Mouse (Mus musculus): ENCODE data around the gene Thoc6. TPM values are rescaled to one million over a fixed set of nuclear protein-coding genes. Genes with fewer than 3 reads are reported as not detected.

Thoc6 gene
- polyA plus RNA-seq, 1 experiment from 2014 or later: 57.0 TPM

GRCm38 (mm10) chr17:23672761-23673160 is 921 bp downstream of the Thoc6 start:
- WGBS: 71% methylated on average over 3 of the region's 3 CpGs
- H3K4me3 ChIP-seq (ENCODE audit: low read depth, low read length): peak overlapping the region; percentile 62; the same call in 1 of the 2 replicates
- H3K4me2 ChIP-seq: peak overlapping the region; percentile 81; the same call in 1 of the 2 replicates
- no peak for DNase-seq (ENCODE audit: low spot score, missing footprints)
- H3K36me3 ChIP-seq (ENCODE audit: control insufficient read depth, insufficient read depth, low read length): no peaks in the 10 kb centered on the region; the same call in 1 of the 2 replicates
- no peak overlapping the region for H3K9ac ChIP-seq (ENCODE audit: low read length)
- H3K27me3 ChIP-seq (ENCODE audit: control insufficient read depth, insufficient read depth, low read length): peaks cover 21% of the 10 kb centered on the region
- peaks cover 21% of the 10 kb centered on the region for H3K4me1 ChIP-seq (ENCODE audit: control insufficient read depth, insufficient read depth, low read length)
- ATAC-seq (ENCODE audit: low FRiP score): no peak
- no peak overlapping the region for H3K27ac ChIP-seq (ENCODE audit: low read depth, low read length)
- no peaks in the 10 kb centered on the region for H3K9me3 ChIP-seq (ENCODE audit: control insufficient read depth, low read length)

DNA sequence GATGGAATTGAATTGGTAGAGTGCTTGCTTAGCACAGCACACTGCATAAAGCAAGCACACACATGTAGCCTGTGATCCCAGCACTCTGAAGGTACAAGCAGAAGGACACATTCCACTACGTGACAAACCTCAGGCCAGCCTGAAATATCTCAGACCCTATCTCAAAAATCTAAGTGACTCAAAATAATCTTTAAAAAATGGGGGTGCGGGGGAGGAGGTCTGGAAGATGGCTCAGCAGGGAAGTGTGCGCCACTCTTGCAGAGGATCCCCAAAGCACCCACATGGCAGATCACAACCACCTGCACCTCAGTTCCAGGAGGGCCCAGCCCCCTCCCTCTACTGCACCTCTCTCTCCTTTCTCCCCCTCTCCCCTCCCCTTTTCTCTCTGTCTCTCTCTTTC is 2.2 kb downstream of the Thoc6 start:
- Histone ChIP-seq H3K4me1 (ENCODE audit: control insufficient read depth, insufficient read depth, low read length) (peaks cover 15% of the 10 kb centered on the region), H3K9me3 (ENCODE audit: control insufficient read depth, low read length) (no peaks in the 10 kb centered on the region), H3K36me3 (ENCODE audit: control insufficient read depth, insufficient read depth, low read length) (no peaks in the 10 kb centered on the region; the same call in 1 of the 2 replicates), H3K4me3 (ENCODE audit: low read depth, low read length) (no peak overlapping the region), H3K4me2 (no peak overlapping the region), H3K9ac (ENCODE audit: low read length) (no peak overlapping the region), H3K27ac (ENCODE audit: low read depth, low read length) (no peak overlapping the region), H3K27me3 (ENCODE audit: control insufficient read depth, insufficient read depth, low read length) (peaks cover 18% of the 10 kb centered on the region)
- no peak for ATAC-seq (ENCODE audit: low FRiP score)
- DNase-seq (ENCODE audit: low spot score, missing footprints): no peak
- WGBS: 88% methylated on average over 3 of the region's 3 CpGs

DNA sequence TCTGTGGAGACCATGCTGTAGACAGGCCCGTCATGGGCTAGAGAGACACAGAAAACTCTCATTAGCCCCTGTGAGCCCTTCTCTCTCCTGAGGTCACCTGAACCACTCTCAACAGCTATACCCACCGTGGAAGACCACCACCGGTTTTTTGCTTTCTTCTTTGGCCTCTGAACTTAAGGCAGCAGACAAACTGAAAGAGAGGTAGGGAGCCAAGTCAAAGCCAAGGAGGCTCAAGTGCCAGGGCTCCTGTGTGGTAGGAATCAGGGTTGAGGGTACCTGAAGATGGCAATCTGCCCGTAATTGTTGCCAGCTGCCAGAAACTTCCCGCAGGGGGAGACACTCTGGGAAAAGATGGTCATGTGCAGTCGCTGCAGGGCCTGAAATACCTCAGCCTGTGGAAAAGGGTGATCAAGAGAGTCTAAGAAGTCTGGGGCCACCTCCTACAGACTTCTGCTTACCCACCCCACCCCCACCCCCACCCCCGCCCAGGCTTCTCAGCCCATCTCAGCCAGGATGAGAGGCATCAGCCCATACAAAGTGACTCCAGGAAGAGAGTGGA is 3.1 kb downstream of the Thoc6 start:
- no peaks in the 10 kb centered on the region; the same call in 1 of the 2 replicates for H3K36me3 ChIP-seq (ENCODE audit: control insufficient read depth, insufficient read depth, low read length)
- H3K4me1 ChIP-seq (ENCODE audit: control insufficient read depth, insufficient read depth, low read length): peaks cover 8% of the 10 kb centered on the region
- no peak overlapping the region for H3K4me2 ChIP-seq
- DNase-seq (ENCODE audit: low spot score, missing footprints) (no peak), ATAC-seq (ENCODE audit: low FRiP score) (no peak)
- no peak overlapping the region for H3K9ac ChIP-seq (ENCODE audit: low read length)
- no peak overlapping the region for H3K27ac ChIP-seq (ENCODE audit: low read depth, low read length)
- WGBS: 89% methylated on average over 7 of the region's 7 CpGs
- H3K9me3 ChIP-seq (ENCODE audit: control insufficient read depth, low read length): no peaks in the 10 kb centered on the region
- H3K4me3 ChIP-seq (ENCODE audit: low read depth, low read length): no peak overlapping the region
- H3K27me3 ChIP-seq (ENCODE audit: control insufficient read depth, insufficient read depth, low read length): peaks cover 9% of the 10 kb centered on the region

GRCm38 (mm10) chr17:23665511-23665910 is 8.2 kb downstream of the Thoc6 start:
- WGBS: 78% methylated on average over 14 of the region's 14 CpGs

GRCm38 (mm10) chr17:23664556-23665021 is 9.1 kb downstream of the Thoc6 start:
- Histone ChIP-seq H3K9me3 (ENCODE audit: control insufficient read depth, low read length) (no peaks in the 10 kb centered on the region), H3K4me2 (no peak overlapping the region), H3K27me3 (ENCODE audit: control insufficient read depth, insufficient read depth, low read length) (peaks cover 23% of the 10 kb centered on the region), H3K36me3 (ENCODE audit: control insufficient read depth, insufficient read depth, low read length) (no peaks in the 10 kb centered on the region; the same call in 1 of the 2 replicates), H3K4me3 (ENCODE audit: low read depth, low read length) (no peak overlapping the region), H3K9ac (ENCODE audit: low read length) (no peak overlapping the region), H3K4me1 (ENCODE audit: control insufficient read depth, insufficient read depth, low read length) (no peaks in the 10 kb centered on the region), H3K27ac (ENCODE audit: low read depth, low read length) (no peak overlapping the region)
- ATAC-seq (ENCODE audit: low FRiP score): peak; percentile 45
- peak; percentile 85 for DNase-seq (ENCODE audit: low spot score, missing footprints)
- 18% methylated on average over 5 of the region's 5 CpGs for WGBS

More at GRCm38 (mm10) chr17:23665511-23665910, 8.2 kb downstream of the Thoc6 start:
- no peak for DNase-seq (ENCODE audit: low spot score, missing footprints)
- Histone ChIP-seq H3K4me2 (no peak overlapping the region), H3K4me1 (ENCODE audit: control insufficient read depth, insufficient read depth, low read length) (no peaks in the 10 kb centered on the region), H3K36me3 (ENCODE audit: control insufficient read depth, insufficient read depth, low read length) (no peaks in the 10 kb centered on the region; the same call in 1 of the 2 replicates), H3K9ac (ENCODE audit: low read length) (no peak overlapping the region), H3K9me3 (ENCODE audit: control insufficient read depth, low read length) (no peaks in the 10 kb centered on the region), H3K27ac (ENCODE audit: low read depth, low read length) (no peak overlapping the region), H3K27me3 (ENCODE audit: control insufficient read depth, insufficient read depth, low read length) (peaks cover 14% of the 10 kb centered on the region), H3K4me3 (ENCODE audit: low read depth, low read length) (no peak overlapping the region)
- no peak for ATAC-seq (ENCODE audit: low FRiP score)

DNA sequence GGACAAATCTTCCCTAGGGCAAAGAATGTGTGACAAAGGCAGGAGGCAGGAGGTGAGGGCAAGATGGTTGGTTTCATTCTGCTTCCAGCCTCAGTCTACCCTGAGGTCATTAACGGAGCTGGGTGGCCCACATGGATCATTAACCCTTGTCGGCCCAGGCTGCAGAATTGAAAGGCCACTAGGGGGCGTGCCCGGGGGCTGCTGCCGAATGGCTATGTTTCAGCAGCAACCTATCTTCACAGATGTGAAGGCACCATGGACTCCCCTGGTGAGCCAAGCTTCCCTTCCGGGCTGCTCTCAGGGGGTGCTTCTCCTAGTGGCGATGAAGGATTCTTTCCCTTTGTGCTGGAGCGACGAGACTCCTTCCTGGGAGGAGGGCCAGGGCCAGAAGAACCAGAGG is 12.2 kb downstream of the Thoc6 start:
- Histone ChIP-seq H3K4me2 (no peak overlapping the region), H3K4me1 (ENCODE audit: control insufficient read depth, insufficient read depth, low read length) (no peaks in the 10 kb centered on the region), H3K9ac (ENCODE audit: low read length) (no peak overlapping the region), H3K27ac (ENCODE audit: low read depth, low read length) (no peak overlapping the region), H3K9me3 (ENCODE audit: control insufficient read depth, low read length) (no peaks in the 10 kb centered on the region), H3K36me3 (ENCODE audit: control insufficient read depth, insufficient read depth, low read length) (no peaks in the 10 kb centered on the region), H3K27me3 (ENCODE audit: control insufficient read depth, insufficient read depth, low read length) (peaks cover 24% of the 10 kb centered on the region), H3K4me3 (ENCODE audit: low read depth, low read length) (no peak overlapping the region)
- WGBS: 2% methylated on average over 9 of the region's 9 CpGs
- DNase-seq (ENCODE audit: low spot score, missing footprints): peak; percentile 87
- ATAC-seq (ENCODE audit: low FRiP score): no peak

- DNase-seq (ENCODE audit: low spot score, missing footprints) (no peak), ATAC-seq (ENCODE audit: low FRiP score) (no peak)
- H3K27ac ChIP-seq (ENCODE audit: low read depth, low read length): no peak overlapping the region
- H3K4me3 ChIP-seq (ENCODE audit: low read depth, low read length): no peak overlapping the region
- WGBS: 6% methylated on average over 14 of the region's 14 CpGs
- H3K36me3 ChIP-seq (ENCODE audit: control insufficient read depth, insufficient read depth, low read length): no peaks in the 10 kb centered on the region
- peaks cover 24% of the 10 kb centered on the region for H3K27me3 ChIP-seq (ENCODE audit: control insufficient read depth, insufficient read depth, low read length)
- H3K9ac ChIP-seq (ENCODE audit: low read length): no peak overlapping the region
- no peak overlapping the region for H3K4me2 ChIP-seq
- no peaks in the 10 kb centered on the region for H3K4me1 ChIP-seq (ENCODE audit: control insufficient read depth, insufficient read depth, low read length)
- no peaks in the 10 kb centered on the region for H3K9me3 ChIP-seq (ENCODE audit: control insufficient read depth, low read length)
These were observed 12.8 kb downstream of the Thoc6 start for GRCm38 (mm10) chr17:23660876-23661200.

- 8% methylated on average over 27 of the region's 27 CpGs for WGBS
- Histone ChIP-seq H3K4me1 (ENCODE audit: control insufficient read depth, insufficient read depth, low read length) (no peaks in the 10 kb centered on the region), H3K9ac (ENCODE audit: low read length) (no peak within 1 kb of the TSS), H3K4me2 (no peak within 1 kb of the TSS), H3K27ac (ENCODE audit: low read depth, low read length) (no peak within 1 kb of the TSS), H3K4me3 (ENCODE audit: low read depth, low read length) (no peak within 1 kb of the TSS), H3K9me3 (ENCODE audit: control insufficient read depth, low read length) (no peaks in the 10 kb centered on the region), H3K36me3 (ENCODE audit: control insufficient read depth, insufficient read depth, low read length) (no peaks in the 10 kb centered on the region), H3K27me3 (ENCODE audit: control insufficient read depth, insufficient read depth, low read length) (peaks cover 24% of the 10 kb centered on the region)
- DNase-seq (ENCODE audit: low spot score, missing footprints) (no peak), ATAC-seq (ENCODE audit: low FRiP score) (no peak)
These were observed 13.4 kb downstream of the Thoc6 start, which contains the start of gene Bicdl2 for GRCm38 (mm10) chr17:23660117-23660875. Gene Bicdl2 (plus strand): TSS chr17:23660506.

- Histone ChIP-seq H3K4me2 (no peak overlapping the region), H3K4me1 (ENCODE audit: control insufficient read depth, insufficient read depth, low read length) (no peaks in the 10 kb centered on the region), H3K9me3 (ENCODE audit: control insufficient read depth, low read length) (no peaks in the 10 kb centered on the region), H3K9ac (ENCODE audit: low read length) (no peak overlapping the region), H3K27me3 (ENCODE audit: control insufficient read depth, insufficient read depth, low read length) (peaks cover 24% of the 10 kb centered on the region), H3K4me3 (ENCODE audit: low read depth, low read length) (no peak overlapping the region), H3K27ac (ENCODE audit: low read depth, low read length) (no peak overlapping the region), H3K36me3 (ENCODE audit: control insufficient read depth, insufficient read depth, low read length) (no peaks in the 10 kb centered on the region)
- no peak for DNase-seq (ENCODE audit: low spot score, missing footprints)
- WGBS: 90% methylated on average over 3 of the region's 3 CpGs
- no peak for ATAC-seq (ENCODE audit: low FRiP score)
These were observed 15.2 kb downstream of the Thoc6 start for GRCm38 (mm10) chr17:23658450-23658849.
